Mouse (Mus musculus): ENCODE data around the gene Gm5617.
"Not testable (repeated sequence)": the region's sequence is repeated elsewhere in the genome, so short reads cannot be mapped to it uniquely, and the experiment has no call there.

Gm5617 gene

GRCm38 (mm10) chr9:48495548-48495932 is 298 bp downstream of the Gm5617 start:
- intact Hi-C loops (cut with DNase I), result no loop called here

DNA sequence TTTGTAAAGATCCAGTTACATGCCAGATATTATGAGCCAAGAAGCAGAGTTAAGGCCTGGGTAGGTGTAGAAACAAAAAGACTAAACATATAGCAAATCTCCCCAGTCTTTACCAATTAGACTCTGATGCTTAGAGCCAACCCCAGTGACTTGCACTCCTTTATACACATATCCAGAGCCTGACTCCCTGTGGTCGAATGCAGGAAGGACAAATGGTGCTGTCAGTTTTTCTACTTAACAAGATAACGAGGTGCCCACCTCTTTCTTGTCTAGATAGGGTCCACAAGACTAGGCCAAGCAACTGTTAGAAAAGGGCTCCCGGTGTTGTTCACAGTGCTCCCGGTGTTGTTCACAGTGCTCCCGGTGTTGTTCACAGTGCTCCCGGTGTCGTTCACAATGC is 6.0 kb downstream of the Gm5617 start:
- intact Hi-C loops (cut with DNase I), result no loop called here

GRCm38 (mm10) chr9:48503001-48503400 is 7.8 kb downstream of the Gm5617 start:
- intact Hi-C loops (cut with DNase I), result no loop called here

DNA sequence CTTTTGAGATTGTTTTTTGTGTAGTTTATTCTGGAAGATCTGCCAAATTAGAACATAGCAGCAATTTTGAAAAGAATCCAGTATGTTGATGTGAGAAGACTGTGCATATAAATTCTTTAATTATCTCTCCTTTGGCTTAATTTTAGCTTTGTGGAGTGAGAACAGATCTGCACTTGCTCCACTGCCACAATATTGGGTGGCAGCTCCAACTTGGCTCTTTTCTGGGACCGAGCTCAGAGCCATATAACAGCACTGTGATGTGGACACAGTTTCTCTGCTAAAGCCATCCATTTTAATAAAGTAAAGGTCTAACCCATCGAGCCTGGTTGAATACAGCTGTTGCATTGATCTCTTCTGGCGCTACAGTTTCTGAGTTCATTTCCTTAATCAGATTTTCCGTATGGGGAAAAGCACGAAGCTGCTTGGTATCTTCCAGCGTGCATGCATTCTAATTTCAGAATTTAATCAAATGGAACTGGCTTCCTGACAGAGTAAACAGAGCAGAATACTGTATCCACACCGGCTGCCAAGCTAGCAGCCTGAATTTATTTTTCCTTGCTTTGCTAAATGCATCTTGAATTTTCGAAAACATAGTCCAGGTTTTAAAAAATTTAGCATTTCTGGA is 9.6 kb downstream of the Gm5617 start:
- intact Hi-C loops (cut with DNase I), result no loop called here

DNA sequence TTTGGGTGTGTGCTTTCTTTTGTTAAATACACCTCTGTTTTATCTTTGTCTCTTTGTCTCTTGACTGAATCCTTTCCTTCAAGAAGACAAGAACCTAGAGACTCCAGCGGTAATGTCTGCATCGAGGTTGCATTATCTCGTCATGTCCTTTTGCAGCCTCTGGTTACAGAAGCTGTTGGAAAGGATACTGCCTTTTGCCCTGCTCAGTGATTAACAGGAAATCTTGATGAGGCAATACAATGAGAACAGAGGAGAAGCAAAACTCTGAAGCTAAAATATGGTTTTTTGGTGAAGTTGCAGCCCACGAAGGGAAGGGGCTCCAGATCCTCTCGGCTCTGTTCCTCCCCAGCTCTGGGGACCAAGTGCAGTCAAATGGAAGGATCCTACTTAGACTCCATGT is 14.9 kb downstream of the Gm5617 start:
- intact Hi-C loops (cut with DNase I), result no loop called here

GRCm38 (mm10) chr9:48515332-48515731 is 20.1 kb downstream of the Gm5617 start:
- intact Hi-C loops (cut with DNase I), result no loop called here

DNA sequence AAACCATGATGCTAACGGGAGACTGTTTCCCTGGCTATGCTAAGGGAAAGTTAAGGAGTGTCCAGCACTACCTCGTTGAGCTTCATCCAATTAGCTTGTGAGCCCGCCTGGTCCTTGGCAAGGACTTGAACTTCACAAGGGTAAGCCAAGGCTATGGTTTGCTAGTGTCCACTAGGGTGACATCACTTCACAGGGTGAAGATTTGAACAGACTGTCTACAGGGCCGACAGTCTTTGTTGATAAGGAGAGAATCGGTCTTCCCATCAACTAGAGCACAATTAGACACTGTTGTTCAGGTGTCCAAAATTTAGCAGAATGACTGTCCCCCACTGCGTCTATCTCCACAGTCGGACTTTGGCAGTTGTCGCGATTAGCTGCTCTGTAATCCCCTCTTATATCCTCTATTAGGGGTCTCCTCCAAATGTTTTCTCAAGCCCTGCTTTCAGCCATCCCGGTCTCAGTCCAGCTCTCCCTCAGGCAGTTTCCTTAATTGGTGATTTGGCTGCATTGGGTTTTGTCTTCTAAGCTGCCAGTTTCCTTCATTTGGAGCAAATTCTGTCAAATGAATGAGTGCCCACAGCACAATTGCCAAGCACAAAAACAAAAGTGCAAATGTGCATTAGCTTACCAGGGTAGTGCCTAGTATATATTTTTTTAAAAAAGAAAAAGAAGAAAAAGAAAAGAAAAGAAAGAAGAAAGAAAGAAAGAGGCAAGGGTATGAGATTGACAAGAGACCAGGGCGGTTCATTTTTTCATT is 21.6 kb downstream of the Gm5617 start:
- intact Hi-C loops (cut with DNase I), result no loop called here

- intact Hi-C loops (cut with DNase I), result no loop called here
These were observed 22.3 kb downstream of the Gm5617 start for GRCm38 (mm10) chr9:48517372-48518130.

DNA sequence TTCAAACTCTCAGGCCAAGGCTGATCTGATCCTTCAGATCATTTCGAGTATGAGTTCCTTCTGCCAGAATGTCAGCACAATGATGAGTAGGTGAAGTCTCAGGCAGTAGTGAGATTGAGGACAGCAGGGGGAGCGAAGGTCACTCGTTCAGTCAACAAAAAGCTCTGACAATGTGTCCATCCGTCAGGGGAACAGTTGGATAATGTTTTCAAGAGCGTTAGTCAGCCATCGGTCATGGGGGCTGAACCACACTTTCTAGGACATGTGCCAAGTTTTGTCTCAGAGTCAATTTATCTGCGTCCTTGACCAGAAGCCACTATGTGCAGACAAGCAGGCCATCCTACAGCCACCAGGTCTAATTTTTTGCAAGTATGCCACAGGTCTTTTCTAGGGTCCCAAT is 25.2 kb downstream of the Gm5617 start:
- intact Hi-C loops (cut with DNase I), result not testable (repeated sequence)

- intact Hi-C loops (cut with DNase I), result no loop called here
These were observed 30.3 kb downstream of the Gm5617 start for GRCm38 (mm10) chr9:48525566-48525965.

GRCm38 (mm10) chr9:48526520-48526919 is 31.3 kb downstream of the Gm5617 start:
- intact Hi-C loops (cut with DNase I), result no loop called here

DNA sequence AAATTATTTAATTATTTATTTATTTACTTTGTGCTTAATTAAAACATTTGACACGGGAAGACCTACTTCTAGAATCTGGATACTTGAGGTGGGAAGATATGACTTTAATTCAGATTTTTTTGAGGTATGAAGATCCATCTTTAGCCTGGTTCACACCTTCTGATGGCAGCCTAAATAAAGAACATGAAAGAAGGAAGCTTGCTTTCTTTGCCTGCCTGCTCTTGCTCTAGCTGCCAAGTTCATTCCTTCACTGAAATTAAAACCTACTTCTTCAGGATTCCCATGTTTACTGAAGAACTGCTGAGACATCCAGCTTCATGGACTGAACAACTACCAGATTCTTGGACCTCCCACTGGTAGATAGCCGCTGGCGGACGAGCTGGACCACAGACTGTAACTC is 36.1 kb downstream of the Gm5617 start:
- intact Hi-C loops (cut with DNase I), result no loop called here

DNA sequence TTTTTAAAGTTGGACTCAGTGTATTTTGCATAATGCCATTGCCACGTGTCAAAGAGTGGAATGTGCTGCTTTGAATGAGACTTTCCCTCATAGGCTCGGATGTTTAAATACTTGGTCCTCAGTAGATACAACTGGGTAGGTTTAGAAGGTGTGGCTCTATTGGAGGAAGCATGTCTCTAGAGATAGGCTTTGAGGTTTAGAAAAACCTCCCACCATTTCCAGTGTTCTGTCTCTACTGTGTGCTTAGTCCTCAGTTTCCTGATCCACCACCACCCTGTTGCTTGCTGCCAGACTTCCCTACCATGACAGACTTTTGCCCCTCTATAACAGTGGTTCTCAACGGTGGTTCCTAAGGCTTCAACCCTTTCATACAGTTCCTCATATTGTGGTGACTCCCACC is 37.0 kb downstream of the Gm5617 start:
- intact Hi-C loops (cut with DNase I), result no loop called here

DNA sequence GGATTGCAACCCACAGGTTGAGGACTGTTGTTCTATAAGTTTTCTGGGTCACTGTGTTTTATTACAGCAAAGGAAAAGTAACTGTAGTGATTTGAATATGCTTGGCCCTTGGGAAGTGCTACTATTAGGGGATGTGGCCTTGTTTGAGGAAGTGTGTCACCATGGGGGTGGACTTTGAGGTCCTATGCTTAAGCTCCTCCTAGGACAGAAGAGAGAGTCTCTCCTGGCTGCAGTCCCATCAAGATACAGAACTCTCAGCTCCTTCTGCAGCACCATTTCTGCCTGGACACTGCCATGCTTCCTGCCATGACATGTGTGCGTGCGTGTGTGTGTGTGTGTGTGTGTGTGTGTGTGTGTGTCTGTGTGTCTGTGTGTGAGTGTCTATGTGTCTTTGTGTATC is 37.5 kb downstream of the Gm5617 start:
- intact Hi-C loops (cut with DNase I), result no loop called here

DNA sequence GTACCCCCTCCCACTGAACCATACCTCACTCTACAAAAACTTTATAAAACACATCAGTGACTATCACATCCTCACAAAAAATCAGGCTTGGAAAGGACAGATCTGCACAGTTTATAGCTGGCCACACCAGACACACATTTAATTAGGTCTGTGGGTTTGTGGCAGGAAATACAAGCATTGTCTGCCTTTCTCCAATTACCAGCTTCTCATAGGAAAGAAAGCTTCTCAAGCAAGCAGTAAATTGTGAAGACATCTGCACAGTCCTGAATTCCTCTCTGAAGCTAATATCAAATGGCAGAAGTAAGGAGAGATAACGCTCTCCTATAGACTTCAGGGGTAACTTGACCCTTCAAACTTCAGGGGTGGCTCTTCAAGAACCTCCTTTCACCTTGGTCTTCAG is 41.2 kb downstream of the Gm5617 start:
- intact Hi-C loops (cut with DNase I), result no loop called here

GRCm38 (mm10) chr9:48537616-48538015 is 42.4 kb downstream of the Gm5617 start:
- intact Hi-C loops (cut with DNase I), result not testable (repeated sequence)

DNA sequence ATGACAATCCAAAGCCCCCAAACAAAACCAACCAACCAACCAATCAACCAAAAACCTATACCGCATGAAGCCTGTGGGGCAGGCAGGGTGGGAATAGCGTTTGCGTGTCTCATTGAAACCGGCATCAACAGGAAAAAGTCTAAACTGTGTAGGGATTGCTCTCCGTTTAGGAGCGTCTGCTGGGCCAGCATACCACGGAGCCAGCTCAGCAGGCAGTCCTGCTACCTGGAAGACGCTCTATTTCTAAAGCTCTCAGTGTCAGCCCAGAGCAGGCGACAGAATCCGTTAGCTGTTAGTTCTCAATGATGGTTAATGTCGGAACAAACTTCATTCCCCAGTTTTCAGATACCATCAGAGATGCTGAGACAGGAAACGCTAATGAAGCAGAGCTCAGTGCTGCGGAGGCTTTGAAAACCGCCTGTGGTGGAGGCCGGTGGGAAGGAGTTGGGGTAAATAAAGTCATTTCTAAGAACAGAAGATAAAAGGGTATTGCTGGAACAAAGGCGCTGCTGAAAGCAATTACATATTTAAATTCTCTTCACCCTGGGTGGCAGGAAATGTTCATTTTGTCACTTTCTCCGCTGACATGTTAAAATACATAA is 42.9 kb downstream of the Gm5617 start:
- intact Hi-C loops (cut with DNase I), result no loop called here

GRCm38 (mm10) chr9:48538688-48539087 is 43.4 kb downstream of the Gm5617 start:
- intact Hi-C loops (cut with DNase I), result no loop called here
